Mouse (Mus musculus) embryonic facial prominence, embryonic 11.5 days (tissue): ENCODE results near the gene Perm1. TPM values are rescaled to one million over a fixed set of nuclear protein-coding genes. Genes with fewer than 3 reads are reported as not detected.

Experiments
- ATAC-seq: fragments of 200-750 bp; cut with Nextera tagmentation; replicated peaks from 2 replicates; pipeline ENCODE4 v1.8.0; 2017; ENCODE audit warnings: low read depth; ENCODE audit not compliant: insufficient number of reproducible peaks, low FRiP score, low TSS enrichment
- DNase-seq: peaks from one replicate; pipeline ENCODE4 v3.0.0-alpha.2; 2015; ENCODE audit warnings: low spot score
- H3K27ac ChIP-seq: fragments of 300-500 bp; sonication (generic); replicated peaks from 2 replicates; pipeline ENCODE4 v1.5.1; 2014; ENCODE audit warnings: mild to moderate bottlenecking, low read depth, low read length, control low read depth
- H3K27me3 ChIP-seq: fragments of 300-500 bp; sonication (generic); 2 replicates; pipeline ENCODE4 v1.6.1; 2014; ENCODE audit warnings: mild to moderate bottlenecking, low read length, moderate library complexity, mixed read lengths; ENCODE audit not compliant: control insufficient read depth, insufficient read depth
- H3K36me3 ChIP-seq: fragments of 300-500 bp; sonication (generic); replicated peaks from 2 replicates; pipeline ENCODE4 v1.6.1; 2014; ENCODE audit warnings: low read depth, mild to moderate bottlenecking, low read length, moderate library complexity, mixed read lengths; ENCODE audit not compliant: control insufficient read depth, insufficient read depth
- H3K4me1 ChIP-seq: fragments of 300-500 bp; sonication (generic); 2 replicates; pipeline ENCODE4 v1.6.1; 2014; ENCODE audit warnings: low read length, mixed read lengths; ENCODE audit not compliant: control insufficient read depth, insufficient read depth
- H3K4me2 ChIP-seq: fragments of 300-500 bp; sonication (generic); 2 replicates; pipeline ENCODE4 v1.6.1; 2014; ENCODE audit warnings: low read depth, mild to moderate bottlenecking, control low read depth, low read length, moderate library complexity
- H3K4me3 ChIP-seq: fragments of 300-500 bp; sonication (generic); 2 replicates; pipeline ENCODE4 v1.5.1; 2014; ENCODE audit warnings: low read depth, low read length, control low read depth
- H3K9ac ChIP-seq: fragments of 300-500 bp; sonication (generic); replicated peaks from 2 replicates; pipeline ENCODE4 v1.6.1; 2014; ENCODE audit warnings: mild to moderate bottlenecking, control low read depth, low read length
- H3K9me3 ChIP-seq: fragments of 300-500 bp; sonication (generic); replicated peaks from 2 replicates; pipeline ENCODE4 v1.6.1; 2016; ENCODE audit warnings: mild to moderate bottlenecking, low read length, inconsistent platforms, mixed read lengths; ENCODE audit not compliant: control insufficient read depth
- whole genome bisulfite sequencing: fragments of 180-500 bp; shearing (Covaris S2); extraction: QIAGEN DNeasy Blood & Tissue Kit; methylation state at CpG from one replicate; pipeline ENCODE4 v1.1.7; 2014; 5-methylcytosine and 5-hydroxymethylcytosine counted together
- polyA plus RNA-seq: library from polyadenylated mRNA; unstranded; fragments of >200 nt; fragmentation: Nextera tagmentation; extraction: Ambion mirVana; gene quantifications from 2 replicates; pipeline ENCODE4 v1.2.1, GENCODE M21; 2014

Perm1 gene
- polyA plus RNA-seq, 1 experiment from 2014 or later: 0.60 TPM

DNA sequence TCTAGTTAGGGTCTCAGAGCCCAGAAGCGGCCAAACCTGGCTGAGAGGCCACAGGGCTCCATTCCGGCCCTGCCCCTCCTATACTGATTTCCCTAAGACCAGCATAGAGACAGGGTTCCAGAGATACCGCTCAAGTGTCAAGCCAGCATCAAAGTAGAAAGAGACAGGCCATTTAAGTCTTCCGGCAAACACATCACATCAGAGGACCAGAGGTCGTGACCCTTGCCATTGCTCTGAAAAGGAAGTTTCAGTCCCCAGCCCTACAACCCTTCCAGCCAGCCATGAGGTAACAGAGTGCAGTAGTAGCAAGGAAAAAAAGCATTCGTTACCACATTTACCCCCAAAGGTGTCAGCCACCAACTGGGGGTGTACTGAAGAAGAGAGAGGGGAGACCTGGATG, 21.3 kb upstream of the Perm1 start:
- H3K36me3 ChIP-seq: no peaks in the 10 kb centered on the region; the same call in 1 of the 2 replicates
- H3K4me2 ChIP-seq: no peak overlapping the region
- H3K27ac ChIP-seq: no peak overlapping the region
- 23% methylated on average over 6 of the region's 6 CpGs for WGBS
- H3K9ac ChIP-seq: no peak overlapping the region
- no peak for DNase-seq
- H3K27me3 ChIP-seq: no peaks in the 10 kb centered on the region
- H3K9me3 ChIP-seq: no peaks in the 10 kb centered on the region
- ATAC-seq: no peak
- peaks cover 6% of the 10 kb centered on the region for H3K4me1 ChIP-seq
- H3K4me3 ChIP-seq: no peak overlapping the region

DNA sequence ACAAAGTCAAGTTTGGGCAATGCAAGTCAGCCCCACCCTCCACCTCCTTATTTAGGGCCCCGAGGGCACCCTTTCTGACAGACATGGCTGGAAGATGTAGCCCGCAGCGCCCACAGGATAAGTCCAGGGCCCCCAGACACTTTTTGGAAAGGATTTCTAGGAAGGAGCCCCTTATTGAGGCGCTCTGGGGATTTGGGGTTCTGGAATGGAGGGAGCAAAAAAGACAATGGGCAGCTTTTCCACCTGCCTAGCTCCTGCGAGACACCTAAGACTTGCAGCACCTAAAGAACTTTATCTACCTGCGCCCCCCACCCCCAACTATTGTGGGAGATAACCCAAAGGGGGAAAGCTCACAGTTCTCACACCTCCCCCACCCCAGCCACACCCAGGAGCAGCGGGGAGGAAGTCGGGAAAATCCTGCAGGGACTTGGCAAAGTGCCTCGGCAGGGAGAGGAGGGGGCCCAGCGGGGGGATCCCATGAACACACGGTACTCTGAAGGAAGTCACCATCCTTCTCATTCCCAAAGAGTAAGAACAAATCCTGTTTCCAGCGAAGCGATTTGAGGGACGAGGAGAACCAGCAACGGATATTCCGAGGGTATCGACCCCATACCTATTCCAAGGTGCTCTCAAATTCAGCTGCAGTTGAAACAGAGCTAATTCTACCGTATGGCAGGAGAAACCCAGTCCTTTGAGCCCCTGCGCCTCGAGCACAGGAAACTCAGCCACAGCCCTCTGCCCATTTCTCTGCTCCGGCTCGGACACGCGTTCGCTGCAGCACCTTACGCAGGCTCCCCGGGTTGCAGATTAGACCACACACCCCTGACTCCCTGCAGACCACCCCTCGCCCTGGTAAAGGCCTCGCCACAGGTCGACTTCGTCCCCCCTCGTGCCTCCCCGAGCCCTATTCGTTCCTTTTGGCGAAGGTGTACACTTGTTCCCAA, 19.5 kb upstream of the Perm1 start:
- no peaks in the 10 kb centered on the region for H3K27me3 ChIP-seq
- no peak overlapping the region; the same call in 1 of the 2 replicates for H3K27ac ChIP-seq
- H3K4me2 ChIP-seq: peak overlapping the region; percentile 90
- peak; percentile 61 for DNase-seq
- peak overlapping the region; percentile 72 for H3K9ac ChIP-seq
- whole genome bisulfite sequencing: 4% methylated on average over 35 of the region's 35 CpGs
- no peaks in the 10 kb centered on the region for H3K9me3 ChIP-seq
- H3K4me1 ChIP-seq: peaks cover 3% of the 10 kb centered on the region; the same call in 1 of the 2 replicates
- peak overlapping the region; percentile 78 for H3K4me3 ChIP-seq
- H3K36me3 ChIP-seq: no peaks in the 10 kb centered on the region; the same call in 1 of the 2 replicates
- ATAC-seq: no peak

DNA sequence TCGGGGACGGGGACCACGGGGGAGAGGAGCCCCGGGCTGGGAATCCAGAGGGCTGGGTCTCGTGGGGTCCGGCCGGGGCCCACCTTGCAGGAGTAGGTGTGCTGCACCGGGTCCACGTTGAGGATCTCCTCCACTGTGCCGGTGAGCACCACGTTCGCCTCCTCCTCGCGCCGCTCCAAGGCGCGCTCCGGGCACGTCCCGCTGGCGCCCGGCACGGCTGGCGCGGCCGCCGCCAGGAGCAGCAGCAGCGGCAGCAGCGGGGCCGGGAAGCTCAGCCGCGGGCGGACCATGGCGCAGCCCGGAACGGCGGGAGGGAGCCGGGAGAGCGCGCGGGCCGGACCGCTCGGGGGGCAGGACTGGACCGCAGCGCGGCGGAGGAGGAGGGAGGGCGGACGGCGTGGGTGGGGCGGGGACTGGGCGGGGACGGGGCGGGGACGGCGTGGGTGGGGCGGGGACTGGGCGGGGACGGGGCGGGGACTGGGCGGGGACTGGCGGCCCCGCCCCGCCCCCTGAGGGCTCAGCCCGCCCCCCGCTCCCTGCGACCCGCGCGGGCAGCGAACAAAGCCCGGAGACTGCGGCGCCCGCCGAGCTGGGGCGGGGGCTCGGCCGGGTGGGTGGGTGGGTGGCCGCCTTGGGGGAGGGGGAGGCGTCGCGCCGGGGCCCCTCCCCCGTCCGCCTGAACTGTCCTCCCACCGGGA, 18.4 kb upstream of the Perm1 start, which contains the start of gene Agrn:
Gene Agrn (minus strand): TSS at position 358 of the 698 bp plus-strand sequence.
- Histone ChIP-seq H3K9ac (peak within 1 kb of the TSS; percentile 72), H3K27ac (peak within 1 kb of the TSS; percentile 95), H3K4me1 (peaks cover 3% of the 10 kb centered on the region; the same call in 1 of the 2 replicates), H3K4me3 (peak within 1 kb of the TSS; percentile 78), H3K9me3 (no peaks in the 10 kb centered on the region), H3K36me3 (no peaks in the 10 kb centered on the region; the same call in 1 of the 2 replicates), H3K27me3 (no peaks in the 10 kb centered on the region), H3K4me2 (peak within 1 kb of the TSS; percentile 90)
- DNase-seq (peak; percentile 86), ATAC-seq (peak; percentile 72)
- WGBS: 1% methylated on average over 31 of the region's 88 CpGs

DNA sequence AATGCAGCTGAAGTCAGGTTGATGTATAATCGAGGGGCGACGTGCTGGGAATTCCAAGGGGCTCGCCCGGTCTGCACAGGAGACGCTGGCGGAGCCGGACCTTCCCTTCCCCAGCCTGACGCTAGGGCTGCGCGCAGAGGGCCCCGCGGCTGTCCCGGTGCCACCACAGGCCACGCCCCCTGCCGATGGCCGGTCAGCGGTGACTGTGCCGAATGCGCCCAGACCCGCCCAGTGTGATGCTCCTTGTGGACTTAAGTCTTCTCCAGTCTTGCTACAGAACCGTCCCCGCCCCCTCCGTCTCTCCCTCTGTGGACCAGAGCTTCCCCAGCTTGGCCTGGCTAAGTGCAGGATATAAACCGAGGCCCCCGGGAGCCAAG, 17.9 kb upstream of the Perm1 start:
- peak overlapping the region; percentile 63 for H3K4me2 ChIP-seq
- ATAC-seq (peak; percentile 88), DNase-seq (peak; percentile 91)

DNA sequence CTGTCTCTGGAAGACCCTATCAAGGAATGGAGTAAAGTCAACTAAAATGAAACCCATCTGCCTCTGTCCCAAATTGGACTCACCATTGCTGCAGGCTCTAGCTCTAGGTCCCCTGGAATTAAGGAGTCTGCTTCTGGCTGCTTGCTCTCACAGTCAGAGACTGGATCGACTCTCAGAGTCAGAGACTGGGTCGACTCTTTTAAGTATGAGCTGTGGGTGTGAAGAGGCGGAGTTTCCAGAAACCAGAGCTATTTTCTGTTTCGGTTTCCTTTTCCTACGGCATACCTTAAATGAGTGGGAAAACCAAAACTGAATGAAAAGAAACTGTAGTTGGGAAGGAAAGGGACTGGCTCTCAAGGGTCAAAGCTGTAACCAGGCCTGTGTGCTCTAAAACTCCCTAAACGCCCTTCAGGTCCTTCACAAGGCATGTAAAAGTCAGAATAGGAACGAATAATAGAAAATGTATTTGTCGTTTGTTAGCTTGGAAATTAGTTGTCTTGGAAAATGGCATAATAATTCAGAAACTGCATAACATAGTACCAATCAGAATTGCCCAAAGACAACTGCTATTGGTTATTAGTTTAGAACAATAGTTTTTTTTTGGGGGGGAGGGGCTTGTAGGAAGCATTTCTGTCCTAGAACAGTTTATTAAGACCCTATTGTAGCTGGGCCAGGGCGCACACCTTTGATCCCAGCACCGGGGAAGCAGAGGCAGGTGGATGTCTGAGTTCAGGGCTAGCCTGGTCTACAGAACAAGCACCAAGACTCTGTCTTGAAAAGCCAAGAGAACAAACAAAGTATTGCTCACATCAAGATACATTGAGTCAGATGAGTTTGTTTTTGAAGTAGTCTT, 14.8 kb upstream of the Perm1 start, which contains the start of gene Isg15:
Gene Isg15 (minus strand): TSS at position 196 of the 853 bp plus-strand sequence.
- H3K4me3 ChIP-seq: no peak within 1 kb of the TSS
- 62% methylated on average over 10 of the region's 10 CpGs for WGBS
- DNase-seq (no peak), ATAC-seq (no peak)
- H3K9ac ChIP-seq: no peak within 1 kb of the TSS
- no peak within 1 kb of the TSS for H3K27ac ChIP-seq
- H3K9me3 ChIP-seq: no peaks in the 10 kb centered on the region
- no peaks in the 10 kb centered on the region for H3K36me3 ChIP-seq
- H3K4me1 ChIP-seq: no peaks in the 10 kb centered on the region; the same call in none of the 2 replicates
- H3K4me2 ChIP-seq: no peak within 1 kb of the TSS
- H3K27me3 ChIP-seq: peaks cover 9% of the 10 kb centered on the region; the same call in 1 of the 2 replicates

More for the DNA sequence above, 17.9 kb upstream of the Perm1 start:
- H3K27ac ChIP-seq: peak overlapping the region; percentile 95
- H3K4me1 ChIP-seq: peaks cover 3% of the 10 kb centered on the region; the same call in 1 of the 2 replicates
- no peaks in the 10 kb centered on the region for H3K9me3 ChIP-seq
- H3K9ac ChIP-seq: peak overlapping the region; percentile 62
- 0% methylated on average over 21 of the region's 26 CpGs for WGBS
- peak overlapping the region; percentile 78 for H3K4me3 ChIP-seq
- no peaks in the 10 kb centered on the region; the same call in 1 of the 2 replicates for H3K36me3 ChIP-seq
- H3K27me3 ChIP-seq: no peaks in the 10 kb centered on the region

DNA sequence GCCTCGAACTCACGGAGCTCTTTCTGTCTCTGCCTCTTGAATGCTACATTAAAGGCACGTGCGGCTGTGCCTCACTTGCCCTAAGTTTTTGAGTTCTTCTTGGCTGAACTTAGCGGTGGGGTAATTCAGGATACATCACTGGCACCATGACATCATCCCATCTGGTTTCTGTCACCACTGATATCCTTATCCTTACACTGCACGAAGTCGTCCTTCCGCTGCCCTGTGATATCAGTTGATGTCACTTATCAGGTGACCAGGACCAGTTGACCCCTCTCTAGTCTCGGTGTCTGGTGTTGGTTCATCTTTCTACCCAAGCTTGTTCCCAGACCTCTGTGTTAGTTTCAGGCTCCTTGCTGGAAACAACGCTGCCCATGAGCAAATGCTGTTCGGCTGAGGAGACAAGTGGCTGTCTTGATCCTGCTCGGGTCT, 13.2 kb upstream of the Perm1 start:
- H3K4me1 ChIP-seq: no peaks in the 10 kb centered on the region; the same call in none of the 2 replicates
- peak; percentile 22 for DNase-seq
- WGBS: 33% methylated on average over 12 of the region's 12 CpGs

DNA sequence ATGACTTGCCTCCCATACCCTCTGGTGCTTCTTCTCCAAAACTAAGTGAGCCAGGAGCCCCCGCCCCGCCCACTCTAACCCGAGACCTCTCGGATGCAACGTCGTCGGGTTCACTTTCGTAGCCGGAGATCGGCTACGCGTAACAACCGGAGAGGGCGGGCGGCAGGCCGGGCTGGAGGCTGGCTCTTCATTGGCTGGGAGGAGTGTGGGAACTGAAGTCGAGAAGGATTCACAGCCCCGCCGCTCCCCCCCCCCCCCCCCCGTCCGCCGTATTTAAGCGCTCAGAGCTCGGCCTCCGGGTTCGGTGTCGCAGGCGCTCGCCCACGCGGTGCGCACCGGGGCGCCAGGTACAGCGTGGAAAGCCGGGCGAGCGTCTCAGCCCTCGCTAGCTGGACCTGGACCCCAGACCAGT, 12.7 kb upstream of the Perm1 start, which contains the start of gene AW011738:
Gene AW011738 (plus strand): TSS at position 304 of the 412 bp plus-strand sequence.
- Histone ChIP-seq H3K9ac (peak within 1 kb of the TSS; percentile 40), H3K36me3 (no peaks in the 10 kb centered on the region), H3K27ac (no peak within 1 kb of the TSS), H3K27me3 (peaks cover 9% of the 10 kb centered on the region; the same call in 1 of the 2 replicates), H3K4me3 (peak within 1 kb of the TSS; percentile 40), H3K9me3 (no peaks in the 10 kb centered on the region), H3K4me2 (peak within 1 kb of the TSS; percentile 88), H3K4me1 (no peaks in the 10 kb centered on the region; the same call in none of the 2 replicates)
- WGBS: under 1% methylated on average over 32 of the region's 39 CpGs
- peak; percentile 69 for ATAC-seq
- peak; percentile 83 for DNase-seq

More for the DNA sequence above, 13.2 kb upstream of the Perm1 start:
- no peak for ATAC-seq
- Histone ChIP-seq H3K9me3 (no peaks in the 10 kb centered on the region), H3K4me2 (peak overlapping the region; percentile 88), H3K9ac (no peak overlapping the region), H3K27me3 (peaks cover 9% of the 10 kb centered on the region; the same call in 1 of the 2 replicates), H3K27ac (no peak overlapping the region), H3K4me3 (peak overlapping the region; percentile 40; the same call in 1 of the 2 replicates), H3K36me3 (no peaks in the 10 kb centered on the region)
